Mouse (Mus musculus) testis, adult 2 months (tissue): Measurements from ENCODE around the gene Cdk6. TPM values are rescaled to one million over a fixed set of nuclear protein-coding genes. Genes with fewer than 3 reads are reported as not detected.

Experiments
- H3K27ac ChIP-seq: fragments of 200-500 bp; 2 replicates; pipeline ENCODE4 v1.5.1; 2012; ENCODE audit warnings: low read depth, low read length; ENCODE audit not compliant: control insufficient read depth, insufficient read depth
- H3K27me3 ChIP-seq: fragments of 200-500 bp; 2 replicates; pipeline ENCODE4 v1.6.1; 2012; ENCODE audit warnings: mild to moderate bottlenecking, low read length, moderate library complexity; ENCODE audit not compliant: control insufficient read depth, insufficient read depth
- H3K36me3 ChIP-seq: fragments of 200-500 bp; 2 replicates; pipeline ENCODE4 v1.6.1; 2012; ENCODE audit warnings: mild to moderate bottlenecking, low read length; ENCODE audit not compliant: control insufficient read depth, insufficient read depth
- H3K4me1 ChIP-seq: fragments of 200-500 bp; 2 replicates; pipeline ENCODE4 v1.6.1; 2012; ENCODE audit warnings: low read length; ENCODE audit not compliant: control insufficient read depth, insufficient read depth
- H3K4me3 ChIP-seq: fragments of 200-500 bp; 2 replicates; pipeline ENCODE4 v1.5.1; 2012; ENCODE audit warnings: low read depth, mild to moderate bottlenecking, low read length, moderate library complexity, mixed read lengths; ENCODE audit not compliant: control insufficient read depth
- CTCF ChIP-seq: fragments of 200-500 bp; IDR thresholded peaks from 2 replicates; pipeline ENCODE4 v1.5.1; 2012; ENCODE audit warnings: low read depth, mild to moderate bottlenecking, inconsistent platforms, low read length, moderate library complexity; ENCODE audit not compliant: control insufficient read depth, insufficient read depth, insufficient replicate concordance
- POLR2A ChIP-seq: fragments of 200-500 bp; IDR thresholded peaks from 2 replicates; pipeline ENCODE4 v1.6.1; 2012; ENCODE audit warnings: low read depth, mild to moderate bottlenecking, inconsistent platforms, low read length, moderate library complexity; ENCODE audit not compliant: control insufficient read depth
- polyA plus RNA-seq: library from polyadenylated mRNA; depleted of rRNA; stranded (reverse); fragments of >200 nt; gene quantifications from 2 replicates; pipeline ENCODE4 v1.2.3, GENCODE M21; 2012

The Cdk6 gene
- polyA plus RNA-seq, 1 experiment = 5.6 TPM

GRCm38 (mm10) chr5:3358687-3359520, 17.6 kb downstream of the Cdk6 start:
- no peaks in the 10 kb centered on the region for H3K4me1 ChIP-seq
- no peak overlapping the region for H3K27ac ChIP-seq
- TF ChIP-seq POLR2A = no peak
- TF ChIP-seq CTCF = no peak
- no peaks in the 10 kb centered on the region for H3K36me3 ChIP-seq
- H3K27me3 ChIP-seq = no peaks in the 10 kb centered on the region
- H3K4me3 ChIP-seq = no peak overlapping the region

- no peak overlapping the region for H3K4me3 ChIP-seq
- TF ChIP-seq CTCF (no peak), POLR2A (no peak)
Measured at GRCm38 (mm10) chr5:3359914-3360313, 18.6 kb downstream of the Cdk6 start.

GRCm38 (mm10) chr5:3361252-3361651, 20.0 kb downstream of the Cdk6 start:
- Histone ChIP-seq H3K27me3 (no peaks in the 10 kb centered on the region), H3K27ac (no peak overlapping the region), H3K4me1 (no peaks in the 10 kb centered on the region), H3K36me3 (no peaks in the 10 kb centered on the region), H3K4me3 (no peak overlapping the region)
- no peak for TF ChIP-seq POLR2A
- TF ChIP-seq CTCF = no peak

More at GRCm38 (mm10) chr5:3359914-3360313, 18.6 kb downstream of the Cdk6 start:
- Histone ChIP-seq H3K27me3 (no peaks in the 10 kb centered on the region), H3K27ac (no peak overlapping the region), H3K36me3 (no peaks in the 10 kb centered on the region), H3K4me1 (no peaks in the 10 kb centered on the region)

GRCm38 (mm10) chr5:3362111-3362510, 20.8 kb downstream of the Cdk6 start:
- Histone ChIP-seq H3K4me1 (no peaks in the 10 kb centered on the region), H3K27me3 (no peaks in the 10 kb centered on the region), H3K27ac (no peak overlapping the region), H3K36me3 (no peaks in the 10 kb centered on the region), H3K4me3 (no peak overlapping the region)
- TF ChIP-seq POLR2A (no peak), CTCF (no peak)

GRCm38 (mm10) chr5:3363036-3363983, 22.0 kb downstream of the Cdk6 start:
- Histone ChIP-seq H3K4me3 (no peak overlapping the region), H3K4me1 (no peaks in the 10 kb centered on the region), H3K27me3 (no peaks in the 10 kb centered on the region), H3K27ac (no peak overlapping the region), H3K36me3 (no peaks in the 10 kb centered on the region)
- no peak for TF ChIP-seq CTCF
- TF ChIP-seq POLR2A = no peak

- no peak overlapping the region for H3K27ac ChIP-seq
- no peaks in the 10 kb centered on the region for H3K36me3 ChIP-seq
- TF ChIP-seq CTCF (no peak), POLR2A (no peak)
- H3K4me3 ChIP-seq = no peak overlapping the region
- H3K4me1 ChIP-seq = no peaks in the 10 kb centered on the region
- H3K27me3 ChIP-seq = no peaks in the 10 kb centered on the region
Measured at GRCm38 (mm10) chr5:3367045-3367444, 25.8 kb downstream of the Cdk6 start.

GRCm38 (mm10) chr5:3369317-3369716, 28.0 kb downstream of the Cdk6 start:
- TF ChIP-seq CTCF = no peak
- Histone ChIP-seq H3K36me3 (no peaks in the 10 kb centered on the region), H3K4me3 (no peak overlapping the region)

More at GRCm38 (mm10) chr5:3369317-3369716, 28.0 kb downstream of the Cdk6 start:
- no peak overlapping the region for H3K27ac ChIP-seq
- H3K27me3 ChIP-seq = no peaks in the 10 kb centered on the region
- no peaks in the 10 kb centered on the region for H3K4me1 ChIP-seq
